Mouse (Mus musculus): ENCODE data around the gene Hoxc11. TPM values are rescaled to one million over a fixed set of nuclear protein-coding genes. Genes with fewer than 3 reads are reported as not detected.

Gene Hoxc11
- polyA plus RNA-seq, 1 experiment, result 34.6 TPM

DNA sequence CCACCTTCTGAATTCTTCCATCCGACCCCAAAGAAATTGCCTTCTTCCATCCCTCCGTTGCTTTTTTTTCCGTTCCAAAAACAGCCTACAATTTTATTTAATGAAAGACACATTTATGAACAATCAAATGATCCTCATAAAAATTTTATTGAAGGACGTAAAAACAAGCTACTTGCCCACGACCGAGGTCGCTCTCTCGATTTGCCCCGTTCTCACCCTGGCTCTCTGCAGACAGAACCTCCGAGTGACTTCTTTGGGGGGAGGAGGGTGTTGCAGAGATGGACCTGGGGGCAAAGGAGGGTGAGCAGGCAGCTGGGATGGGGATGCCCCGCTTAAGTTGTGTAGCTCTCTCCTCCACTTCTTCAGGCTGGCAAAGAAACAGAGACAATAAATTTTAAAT lies 26.1 kb downstream of the Hoxc11 start:
- H3K79me2 ChIP-seq (ENCODE audit: control insufficient read depth, insufficient read depth), result peaks cover 100% of the 10 kb centered on the region
- no peaks in the 10 kb centered on the region for H3K27me3 ChIP-seq (ENCODE audit: control insufficient read depth, insufficient read depth, insufficient read length)
- peaks cover 15% of the 10 kb centered on the region for H3K36me3 ChIP-seq (ENCODE audit: control insufficient read depth, insufficient read depth)
- TF ChIP-seq FOSL1 (IDR thresholded peaks at IDR 0.05; ENCODE audit: insufficient read depth, low read length, poor library complexity, severe bottlenecking), result no peak
- no peak for TF ChIP-seq CTCF (IDR thresholded peaks at IDR 0.05; ENCODE audit: control insufficient read depth, insufficient read depth, insufficient read length)
- TF ChIP-seq MAX (IDR thresholded peaks at IDR 0.05), result no peak
- TF ChIP-seq MYOG (IDR thresholded peaks at IDR 0.05; ENCODE audit: control insufficient read depth, extremely low read depth, insufficient read length), result no peak
- TF ChIP-seq CEBPB (IDR thresholded peaks at IDR 0.05; ENCODE audit: low read depth), result no peak
- TF ChIP-seq MYOD1 (IDR thresholded peaks at IDR 0.05; ENCODE audit: control insufficient read depth, insufficient read length, low read depth), result no peak
- TF ChIP-seq USF1 (IDR thresholded peaks at IDR 0.05; ENCODE audit: low read depth), result no peak
- peaks cover 73% of the 10 kb centered on the region for H3K79me3 ChIP-seq (ENCODE audit: low read depth)
- peak overlapping the region; percentile 54 for H3ac ChIP-seq (ENCODE audit: control insufficient read depth, insufficient read length, low read depth)
- peak overlapping the region; percentile 49 for H3K4me3 ChIP-seq (ENCODE audit: insufficient read depth, poor library complexity, severe bottlenecking)

DNA sequence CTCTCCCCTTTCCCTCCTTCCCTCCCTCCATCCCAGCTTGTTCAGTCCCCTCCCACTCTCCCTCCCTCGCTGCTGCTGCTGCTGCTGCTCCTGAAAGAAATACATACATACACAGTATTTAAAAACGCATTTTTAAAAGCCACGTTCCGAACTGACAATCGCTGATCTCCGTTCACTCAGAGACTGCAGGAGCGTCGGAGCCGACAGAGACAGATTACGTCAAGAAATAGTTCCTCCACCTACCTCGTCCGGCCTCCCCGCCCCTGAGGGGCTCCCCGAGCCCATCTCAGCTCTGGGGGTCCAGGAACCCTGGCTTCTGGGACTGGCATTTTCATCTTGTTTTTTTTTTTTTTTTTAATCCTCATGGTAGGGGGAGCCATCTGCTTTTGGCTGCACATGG lies 26.7 kb downstream of the Hoxc11 start:
- Histone ChIP-seq H3K36me3 (ENCODE audit: control insufficient read depth, insufficient read depth) (peaks cover 20% of the 10 kb centered on the region), H3K79me3 (ENCODE audit: low read depth) (peaks cover 68% of the 10 kb centered on the region), H3ac (ENCODE audit: control insufficient read depth, insufficient read length, low read depth) (peak overlapping the region; percentile 54), H3K27me3 (ENCODE audit: control insufficient read depth, insufficient read depth, insufficient read length) (no peaks in the 10 kb centered on the region), H3K79me2 (ENCODE audit: control insufficient read depth, insufficient read depth) (peaks cover 95% of the 10 kb centered on the region), H3K4me3 (ENCODE audit: insufficient read depth, poor library complexity, severe bottlenecking) (peak overlapping the region; percentile 49)
- TF ChIP-seq USF1 (IDR thresholded peaks at IDR 0.05; ENCODE audit: low read depth), result no peak
- no peak for TF ChIP-seq MYOG (IDR thresholded peaks at IDR 0.05; ENCODE audit: control insufficient read depth, extremely low read depth, insufficient read length)
- no peak for TF ChIP-seq MAX (IDR thresholded peaks at IDR 0.05)
- TF ChIP-seq MYOD1 (IDR thresholded peaks at IDR 0.05; ENCODE audit: control insufficient read depth, insufficient read length, low read depth), result no peak
- no peak for TF ChIP-seq CEBPB (IDR thresholded peaks at IDR 0.05; ENCODE audit: low read depth)
- TF ChIP-seq FOSL1 (IDR thresholded peaks at IDR 0.05; ENCODE audit: insufficient read depth, low read length, poor library complexity, severe bottlenecking), result no peak
- TF ChIP-seq CTCF (IDR thresholded peaks at IDR 0.05; ENCODE audit: control insufficient read depth, insufficient read depth, insufficient read length), result no peak

DNA sequence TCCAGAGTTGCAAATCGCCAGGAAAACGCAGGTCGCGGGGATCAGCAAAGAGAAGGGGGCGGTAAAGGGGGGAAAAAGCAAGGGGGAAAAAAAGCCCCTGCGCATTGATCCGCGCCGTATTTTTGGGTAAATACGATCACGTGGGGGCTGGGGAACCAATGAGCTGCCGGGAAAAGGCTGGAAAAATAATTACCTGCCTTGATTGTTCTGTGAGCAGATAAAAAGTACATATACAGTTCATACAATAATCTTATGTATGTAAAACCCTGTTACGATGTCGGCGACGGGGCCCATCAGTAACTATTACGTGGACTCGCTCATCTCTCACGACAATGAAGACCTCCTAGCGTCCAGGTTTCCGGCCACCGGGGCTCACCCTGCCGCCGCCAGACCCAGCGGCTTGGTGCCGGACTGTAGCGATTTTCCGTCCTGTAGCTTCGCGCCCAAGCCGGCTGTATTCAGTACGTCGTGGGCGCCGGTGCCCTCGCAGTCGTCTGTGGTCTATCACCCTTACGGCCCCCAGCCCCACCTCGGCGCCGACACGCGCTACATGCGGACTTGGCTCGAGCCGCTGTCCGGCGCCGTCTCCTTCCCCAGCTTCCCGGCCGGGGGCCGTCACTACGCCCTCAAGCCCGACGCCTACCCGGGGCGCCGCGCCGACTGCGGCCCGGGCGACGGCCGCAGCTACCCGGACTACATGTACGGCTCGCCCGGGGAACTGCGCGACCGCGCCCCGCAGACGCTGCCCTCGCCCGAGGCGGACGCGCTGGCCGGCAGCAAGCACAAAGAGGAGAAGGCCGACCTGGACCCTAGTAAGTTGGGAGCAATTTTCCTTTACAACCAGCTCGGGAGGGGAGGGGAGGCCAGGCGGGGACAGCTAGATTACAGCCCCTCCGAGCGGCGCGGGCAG lies 27.4 kb downstream of the Hoxc11 start:
- Histone ChIP-seq H3K36me3 (ENCODE audit: control insufficient read depth, insufficient read depth) (peaks cover 20% of the 10 kb centered on the region), H3K4me3 (ENCODE audit: insufficient read depth, poor library complexity, severe bottlenecking) (peak overlapping the region; percentile 49), H3K79me3 (ENCODE audit: low read depth) (peaks cover 65% of the 10 kb centered on the region), H3K79me2 (ENCODE audit: control insufficient read depth, insufficient read depth) (peaks cover 88% of the 10 kb centered on the region), H3ac (ENCODE audit: control insufficient read depth, insufficient read length, low read depth) (peak overlapping the region; percentile 86), H3K27me3 (ENCODE audit: control insufficient read depth, insufficient read depth, insufficient read length) (no peaks in the 10 kb centered on the region)
- TF ChIP-seq CEBPB (IDR thresholded peaks at IDR 0.05; ENCODE audit: low read depth) (no peak), USF1 (IDR thresholded peaks at IDR 0.05; ENCODE audit: low read depth) (peak; percentile 100)

DNA sequence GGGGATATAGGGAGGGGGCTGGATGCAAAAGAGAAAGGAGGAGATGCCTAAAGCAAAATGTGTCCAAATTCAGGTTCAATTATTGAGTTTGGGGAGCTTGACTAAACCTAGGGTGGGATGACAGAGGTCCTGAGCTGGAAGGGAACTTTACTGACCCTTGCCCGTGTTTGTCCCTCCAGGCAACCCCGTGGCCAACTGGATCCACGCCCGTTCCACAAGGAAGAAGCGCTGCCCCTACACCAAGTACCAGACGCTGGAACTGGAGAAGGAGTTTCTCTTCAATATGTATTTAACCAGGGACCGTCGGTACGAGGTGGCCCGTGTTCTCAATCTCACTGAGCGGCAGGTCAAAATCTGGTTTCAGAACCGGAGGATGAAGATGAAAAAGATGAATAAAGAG lies 29.5 kb downstream of the Hoxc11 start:
- Histone ChIP-seq H3K4me3 (ENCODE audit: insufficient read depth, poor library complexity, severe bottlenecking) (no peak overlapping the region), H3K36me3 (ENCODE audit: control insufficient read depth, insufficient read depth) (peaks cover 24% of the 10 kb centered on the region), H3K79me3 (ENCODE audit: low read depth) (peaks cover 47% of the 10 kb centered on the region), H3K79me2 (ENCODE audit: control insufficient read depth, insufficient read depth) (peaks cover 84% of the 10 kb centered on the region), H3K27me3 (ENCODE audit: control insufficient read depth, insufficient read depth, insufficient read length) (no peaks in the 10 kb centered on the region), H3ac (ENCODE audit: control insufficient read depth, insufficient read length, low read depth) (no peak overlapping the region)
- TF ChIP-seq USF1 (IDR thresholded peaks at IDR 0.05; ENCODE audit: low read depth) (no peak), MYOD1 (IDR thresholded peaks at IDR 0.05; ENCODE audit: control insufficient read depth, insufficient read length, low read depth) (no peak)

DNA sequence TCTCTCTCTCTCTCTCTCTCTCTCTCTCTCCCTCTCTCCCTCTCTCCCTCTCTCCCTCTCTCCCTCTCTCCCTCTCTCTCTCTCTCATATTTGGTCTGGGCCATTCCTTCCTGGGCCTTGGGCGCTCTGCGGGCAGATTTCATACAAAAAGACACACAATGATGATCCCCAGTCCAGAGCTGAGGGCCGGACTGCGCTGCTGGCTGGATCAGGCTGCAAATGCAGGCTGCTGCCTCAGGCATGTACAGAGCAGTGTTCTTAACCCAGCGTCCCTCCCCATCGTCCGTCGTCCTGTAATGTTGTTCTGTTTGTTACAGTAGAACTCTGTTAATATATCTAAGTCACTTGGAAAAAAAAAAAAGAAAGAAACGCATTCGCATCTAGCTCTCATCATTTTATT lies 30.3 kb downstream of the Hoxc11 start:
- Histone ChIP-seq H3K79me2 (ENCODE audit: control insufficient read depth, insufficient read depth) (peaks cover 84% of the 10 kb centered on the region), H3ac (ENCODE audit: control insufficient read depth, insufficient read length, low read depth) (no peak overlapping the region), H3K4me3 (ENCODE audit: insufficient read depth, poor library complexity, severe bottlenecking) (no peak overlapping the region), H3K36me3 (ENCODE audit: control insufficient read depth, insufficient read depth) (peaks cover 24% of the 10 kb centered on the region), H3K79me3 (ENCODE audit: low read depth) (peaks cover 40% of the 10 kb centered on the region), H3K27me3 (ENCODE audit: control insufficient read depth, insufficient read depth, insufficient read length) (no peaks in the 10 kb centered on the region)
- TF ChIP-seq MYOG (IDR thresholded peaks at IDR 0.05; ENCODE audit: control insufficient read depth, extremely low read depth, insufficient read length), result no peak
- TF ChIP-seq USF1 (IDR thresholded peaks at IDR 0.05; ENCODE audit: low read depth), result no peak
- no peak for TF ChIP-seq FOSL1 (IDR thresholded peaks at IDR 0.05; ENCODE audit: insufficient read depth, low read length, poor library complexity, severe bottlenecking)
- no peak for TF ChIP-seq MAX (IDR thresholded peaks at IDR 0.05)
- no peak for TF ChIP-seq MYOD1 (IDR thresholded peaks at IDR 0.05; ENCODE audit: control insufficient read depth, insufficient read length, low read depth)
- TF ChIP-seq CEBPB (IDR thresholded peaks at IDR 0.05; ENCODE audit: low read depth), result no peak
- TF ChIP-seq CTCF (IDR thresholded peaks at IDR 0.05; ENCODE audit: control insufficient read depth, insufficient read depth, insufficient read length), result no peak

DNA sequence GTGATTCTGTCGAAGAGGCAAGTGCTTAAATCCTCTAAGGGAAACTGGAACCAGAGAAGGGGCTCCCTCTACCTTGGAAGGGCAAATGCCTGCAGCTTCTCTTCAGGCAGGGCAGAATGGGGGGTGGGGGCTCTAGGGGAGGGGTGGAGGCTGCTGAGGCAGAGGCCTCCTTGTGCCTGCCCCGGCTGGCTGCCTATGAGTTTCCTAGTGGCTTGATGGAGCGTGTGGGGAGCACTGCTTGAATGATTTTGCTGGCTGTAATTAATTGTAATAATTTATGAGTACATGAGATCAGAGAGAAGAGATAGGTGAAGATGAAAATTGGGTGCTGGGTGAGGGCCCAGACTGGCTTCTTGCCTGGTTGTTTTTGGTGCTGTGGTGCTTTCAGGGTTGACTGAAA lies 30.7 kb downstream of the Hoxc11 start:
- H3K27me3 ChIP-seq (ENCODE audit: control insufficient read depth, insufficient read depth, insufficient read length), result no peaks in the 10 kb centered on the region
- H3K36me3 ChIP-seq (ENCODE audit: control insufficient read depth, insufficient read depth), result peaks cover 24% of the 10 kb centered on the region
- peaks cover 84% of the 10 kb centered on the region for H3K79me2 ChIP-seq (ENCODE audit: control insufficient read depth, insufficient read depth)
- TF ChIP-seq USF1 (IDR thresholded peaks at IDR 0.05; ENCODE audit: low read depth), result no peak
- TF ChIP-seq CEBPB (IDR thresholded peaks at IDR 0.05; ENCODE audit: low read depth), result no peak
- no peak for TF ChIP-seq CTCF (IDR thresholded peaks at IDR 0.05; ENCODE audit: control insufficient read depth, insufficient read depth, insufficient read length)
- no peak for TF ChIP-seq MAX (IDR thresholded peaks at IDR 0.05)
- TF ChIP-seq MYOD1 (IDR thresholded peaks at IDR 0.05; ENCODE audit: control insufficient read depth, insufficient read length, low read depth), result no peak
- TF ChIP-seq MYOG (IDR thresholded peaks at IDR 0.05; ENCODE audit: control insufficient read depth, extremely low read depth, insufficient read length), result no peak
- TF ChIP-seq FOSL1 (IDR thresholded peaks at IDR 0.05; ENCODE audit: insufficient read depth, low read length, poor library complexity, severe bottlenecking), result no peak
- no peak overlapping the region for H3K4me3 ChIP-seq (ENCODE audit: insufficient read depth, poor library complexity, severe bottlenecking)
- no peak overlapping the region for H3ac ChIP-seq (ENCODE audit: control insufficient read depth, insufficient read length, low read depth)
- H3K79me3 ChIP-seq (ENCODE audit: low read depth), result peaks cover 36% of the 10 kb centered on the region
